Mouse (Mus musculus): Measurements from ENCODE around the gene Prkca. TPM values are rescaled to one million over a fixed set of nuclear protein-coding genes. Genes with fewer than 3 reads are reported as not detected.

The Prkca gene
- polyA plus RNA-seq, 1 experiment from 2014 or later: 7.0 TPM

DNA sequence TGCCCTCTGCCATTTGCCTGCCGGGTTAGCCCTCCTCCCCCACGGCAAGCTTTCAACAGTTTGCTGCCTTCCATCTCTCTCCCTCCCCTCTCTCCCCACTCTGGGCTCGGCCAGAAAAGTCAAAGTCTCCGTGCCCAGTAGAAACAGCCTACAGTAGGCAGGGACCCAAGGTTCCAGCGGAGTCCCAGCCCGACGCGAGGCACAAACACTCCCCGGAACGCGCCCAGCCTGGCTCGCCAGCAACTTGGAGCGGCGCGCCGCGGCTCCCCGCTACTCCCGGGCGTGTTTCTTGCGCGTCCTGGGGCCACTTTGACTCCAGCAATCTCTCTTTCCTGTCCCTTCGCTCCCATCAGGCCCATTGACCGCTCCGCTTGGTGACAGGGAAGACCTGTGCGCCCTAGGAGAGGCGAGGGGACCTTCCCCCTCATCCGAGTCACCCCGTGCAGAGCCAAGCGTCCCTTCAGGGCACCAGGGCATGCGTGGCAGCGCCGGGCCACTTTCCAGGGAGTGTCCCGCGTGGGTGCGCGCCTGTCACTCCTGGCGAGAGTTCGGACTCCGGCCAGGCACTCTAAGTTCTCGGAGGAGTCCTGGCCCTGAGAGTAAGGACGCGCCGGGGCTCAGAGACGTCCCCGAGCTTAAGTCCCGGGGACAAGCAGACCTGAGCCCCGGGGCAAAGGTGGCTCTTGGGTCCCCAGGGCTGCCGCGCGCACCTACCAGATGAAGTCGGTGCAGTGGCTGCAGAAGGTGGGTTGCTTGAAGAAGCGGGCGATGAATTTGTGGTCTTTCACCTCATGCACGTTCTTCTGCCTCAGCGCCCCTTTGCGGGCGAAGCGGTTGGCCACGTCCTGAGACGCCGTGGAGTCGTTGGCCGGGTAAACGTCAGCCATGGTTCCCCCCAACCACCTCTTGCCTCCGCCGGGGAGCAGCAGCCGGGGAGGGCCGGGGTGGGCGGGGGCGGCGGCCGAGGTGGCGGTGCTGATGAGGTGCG lies 653 bp downstream of the Prkca start, which contains the start of gene Apoh:
Apoh (plus strand) TSS at position 574 of the 988 bp plus-strand sequence.
- Histone ChIP-seq H3K36me3 (ENCODE audit: insufficient read depth, low read length) (no peaks in the 10 kb centered on the region), H3K4me3 (ENCODE audit: low read length) (peak within 1 kb of the TSS; percentile 67), H3K27ac (ENCODE audit: low read length) (peak within 1 kb of the TSS; percentile 82), H3K4me1 (ENCODE audit: insufficient read depth, low read length) (peaks cover 13% of the 10 kb centered on the region), H3K9ac (replicated peaks; ENCODE audit: low read length) (peak within 1 kb of the TSS; percentile 74), H3K4me2 (replicated peaks; ENCODE audit: low read depth, low read length) (peak within 1 kb of the TSS; percentile 90), H3K9me3 (ENCODE audit: low read length) (no peaks in the 10 kb centered on the region), H3K27me3 (ENCODE audit: insufficient read depth, low read length) (no peaks in the 10 kb centered on the region)
- ATAC-seq (ENCODE audit: low FRiP score, low TSS enrichment): peak; percentile 28
- WGBS: under 1% methylated on average over 72 of the region's 75 CpGs

DNA sequence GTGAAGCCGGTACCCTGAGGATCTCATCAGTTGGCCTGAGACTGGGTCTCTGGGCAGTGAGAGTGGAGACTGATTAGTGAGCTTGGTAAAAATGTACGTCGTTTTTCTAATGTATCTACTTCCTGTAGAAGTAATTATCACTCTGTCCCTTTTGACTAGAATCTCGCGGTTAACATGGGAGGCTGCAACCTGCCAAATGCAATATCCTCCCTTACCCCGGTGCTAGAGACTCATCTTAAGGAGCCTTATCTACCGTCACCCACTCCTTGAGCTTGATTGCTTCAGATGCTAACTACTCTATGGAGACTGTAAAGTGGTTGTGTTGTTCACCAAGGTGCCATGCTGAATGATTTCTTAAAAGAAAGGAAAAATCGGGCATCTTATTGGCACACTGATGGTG lies 1.9 kb downstream of the Prkca start:
- Histone ChIP-seq H3K9ac (replicated peaks; ENCODE audit: low read length) (peak overlapping the region; percentile 74; the same call in 1 of the 2 replicates), H3K4me1 (ENCODE audit: insufficient read depth, low read length) (peaks cover 17% of the 10 kb centered on the region), H3K36me3 (ENCODE audit: insufficient read depth, low read length) (no peaks in the 10 kb centered on the region), H3K27ac (ENCODE audit: low read length) (no peak overlapping the region), H3K4me3 (ENCODE audit: low read length) (peak overlapping the region; percentile 67), H3K4me2 (replicated peaks; ENCODE audit: low read depth, low read length) (peak overlapping the region; percentile 90), H3K9me3 (ENCODE audit: low read length) (no peaks in the 10 kb centered on the region), H3K27me3 (ENCODE audit: insufficient read depth, low read length) (no peaks in the 10 kb centered on the region)
- WGBS: 47% methylated on average over 8 of the region's 8 CpGs
- no peak for ATAC-seq (ENCODE audit: low FRiP score, low TSS enrichment)

DNA sequence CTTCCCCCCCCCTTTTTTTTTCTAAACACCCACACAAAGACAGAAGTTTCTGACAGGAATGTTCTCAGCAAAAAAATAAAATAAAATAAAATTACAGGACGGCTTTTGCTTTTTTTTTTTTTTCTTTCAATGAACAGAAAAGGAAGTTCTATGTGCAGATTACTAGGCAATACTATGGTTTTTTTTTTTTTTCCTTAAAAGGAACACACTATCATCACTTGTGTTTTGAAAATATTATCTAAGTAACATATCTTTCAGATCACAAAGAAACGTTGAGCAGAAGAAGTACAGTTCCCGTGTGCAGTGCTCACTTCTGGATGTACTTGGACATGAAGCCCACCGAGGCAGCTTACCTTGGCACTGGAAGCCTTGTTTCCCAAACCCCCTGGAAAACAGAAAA lies 3.4 kb downstream of the Prkca start:
- ATAC-seq (ENCODE audit: low FRiP score, low TSS enrichment): no peak
- Histone ChIP-seq H3K4me2 (replicated peaks; ENCODE audit: low read depth, low read length) (no peak overlapping the region), H3K4me3 (ENCODE audit: low read length) (no peak overlapping the region), H3K27me3 (ENCODE audit: insufficient read depth, low read length) (no peaks in the 10 kb centered on the region), H3K27ac (ENCODE audit: low read length) (no peak overlapping the region), H3K4me1 (ENCODE audit: insufficient read depth, low read length) (peaks cover 31% of the 10 kb centered on the region), H3K9me3 (ENCODE audit: low read length) (no peaks in the 10 kb centered on the region), H3K36me3 (ENCODE audit: insufficient read depth, low read length) (no peaks in the 10 kb centered on the region), H3K9ac (replicated peaks; ENCODE audit: low read length) (no peak overlapping the region)
- WGBS: 81% methylated on average over 4 of the region's 4 CpGs

DNA sequence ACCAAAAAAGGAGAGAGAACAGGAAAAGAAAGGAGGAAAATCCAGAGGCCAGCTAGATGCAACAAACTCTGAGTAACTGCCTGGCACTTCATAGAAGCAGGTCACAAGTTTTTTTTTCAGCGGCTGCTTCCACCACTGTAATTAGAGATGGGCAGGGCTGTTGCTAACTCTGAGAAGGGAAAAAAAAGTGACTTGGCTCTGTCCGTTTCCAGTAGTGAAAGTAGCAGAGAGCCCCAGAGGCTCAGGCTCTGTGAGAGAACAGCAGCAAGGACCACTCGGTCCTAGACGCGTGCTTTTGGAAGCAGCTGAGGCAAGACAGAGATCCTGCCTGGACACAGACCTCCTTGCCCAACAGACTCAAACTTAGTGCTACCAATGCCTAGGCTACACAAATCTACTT lies 7.3 kb downstream of the Prkca start:
- no peak overlapping the region; the same call in 1 of the 2 replicates for H3K4me2 ChIP-seq (replicated peaks; ENCODE audit: low read depth, low read length)
- H3K9ac ChIP-seq (replicated peaks; ENCODE audit: low read length): no peak overlapping the region
- H3K36me3 ChIP-seq (ENCODE audit: insufficient read depth, low read length): no peaks in the 10 kb centered on the region
- no peak overlapping the region for H3K27ac ChIP-seq (ENCODE audit: low read length)
- H3K4me1 ChIP-seq (ENCODE audit: insufficient read depth, low read length): peaks cover 39% of the 10 kb centered on the region
- no peaks in the 10 kb centered on the region for H3K27me3 ChIP-seq (ENCODE audit: insufficient read depth, low read length)
- H3K9me3 ChIP-seq (ENCODE audit: low read length): no peaks in the 10 kb centered on the region
- WGBS: 16% methylated on average over 5 of the region's 5 CpGs
- ATAC-seq (ENCODE audit: low FRiP score, low TSS enrichment): no peak
- no peak overlapping the region for H3K4me3 ChIP-seq (ENCODE audit: low read length)

DNA sequence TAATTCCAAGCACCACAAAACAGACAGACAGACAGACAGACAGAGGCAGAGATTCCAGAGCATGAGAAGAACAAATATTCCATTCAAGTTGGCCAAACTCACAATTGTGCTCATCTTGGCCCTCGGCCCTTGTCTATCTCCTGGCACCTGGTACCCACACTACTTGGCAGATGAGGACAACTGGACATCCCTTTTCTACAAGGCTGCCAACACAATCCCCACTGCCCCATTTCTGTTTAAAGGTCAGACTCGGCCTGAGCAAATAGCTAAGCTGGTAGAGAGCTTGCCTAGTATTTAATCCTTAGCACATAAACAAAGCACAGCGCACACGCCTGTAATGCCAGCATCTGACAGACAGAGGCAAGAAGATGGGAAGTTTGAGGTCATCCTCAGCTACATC lies 8.2 kb downstream of the Prkca start:
- Histone ChIP-seq H3K27me3 (ENCODE audit: insufficient read depth, low read length) (no peaks in the 10 kb centered on the region), H3K4me1 (ENCODE audit: insufficient read depth, low read length) (peaks cover 39% of the 10 kb centered on the region), H3K36me3 (ENCODE audit: insufficient read depth, low read length) (no peaks in the 10 kb centered on the region), H3K9ac (replicated peaks; ENCODE audit: low read length) (no peak overlapping the region), H3K9me3 (ENCODE audit: low read length) (no peaks in the 10 kb centered on the region), H3K27ac (ENCODE audit: low read length) (no peak overlapping the region), H3K4me2 (replicated peaks; ENCODE audit: low read depth, low read length) (no peak overlapping the region), H3K4me3 (ENCODE audit: low read length) (no peak overlapping the region)
- WGBS: 94% methylated on average over 4 of the region's 4 CpGs
- ATAC-seq (ENCODE audit: low FRiP score, low TSS enrichment): no peak

DNA sequence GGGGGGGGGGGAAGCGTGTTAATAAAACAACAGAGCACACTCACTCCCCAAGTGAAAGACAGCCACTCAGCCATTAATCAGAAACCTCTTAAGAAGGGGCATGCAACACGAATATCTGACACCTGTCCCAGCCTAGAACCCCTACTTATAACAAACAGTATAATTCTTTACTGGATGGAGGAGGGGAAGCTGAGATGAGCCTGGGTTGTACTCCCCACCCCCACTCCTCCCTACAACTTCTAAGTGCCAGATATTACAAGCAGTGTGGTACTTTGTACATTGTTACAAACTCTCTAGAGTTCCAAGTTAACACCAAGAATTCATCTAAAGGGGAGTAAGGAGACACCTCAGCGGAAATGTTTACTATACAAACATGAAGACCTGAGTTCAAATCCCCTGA lies 9.1 kb downstream of the Prkca start:
- WGBS: 50% methylated on average over 2 of the region's 3 CpGs
- Histone ChIP-seq H3K36me3 (ENCODE audit: insufficient read depth, low read length) (no peaks in the 10 kb centered on the region), H3K4me1 (ENCODE audit: insufficient read depth, low read length) (peaks cover 39% of the 10 kb centered on the region), H3K4me3 (ENCODE audit: low read length) (no peak overlapping the region), H3K9me3 (ENCODE audit: low read length) (no peaks in the 10 kb centered on the region), H3K9ac (replicated peaks; ENCODE audit: low read length) (no peak overlapping the region), H3K4me2 (replicated peaks; ENCODE audit: low read depth, low read length) (no peak overlapping the region), H3K27me3 (ENCODE audit: insufficient read depth, low read length) (no peaks in the 10 kb centered on the region), H3K27ac (ENCODE audit: low read length) (peak overlapping the region; percentile 54)
- peak; percentile 52; the same call in 1 of the 2 replicates for ATAC-seq (ENCODE audit: low FRiP score, low TSS enrichment)

DNA sequence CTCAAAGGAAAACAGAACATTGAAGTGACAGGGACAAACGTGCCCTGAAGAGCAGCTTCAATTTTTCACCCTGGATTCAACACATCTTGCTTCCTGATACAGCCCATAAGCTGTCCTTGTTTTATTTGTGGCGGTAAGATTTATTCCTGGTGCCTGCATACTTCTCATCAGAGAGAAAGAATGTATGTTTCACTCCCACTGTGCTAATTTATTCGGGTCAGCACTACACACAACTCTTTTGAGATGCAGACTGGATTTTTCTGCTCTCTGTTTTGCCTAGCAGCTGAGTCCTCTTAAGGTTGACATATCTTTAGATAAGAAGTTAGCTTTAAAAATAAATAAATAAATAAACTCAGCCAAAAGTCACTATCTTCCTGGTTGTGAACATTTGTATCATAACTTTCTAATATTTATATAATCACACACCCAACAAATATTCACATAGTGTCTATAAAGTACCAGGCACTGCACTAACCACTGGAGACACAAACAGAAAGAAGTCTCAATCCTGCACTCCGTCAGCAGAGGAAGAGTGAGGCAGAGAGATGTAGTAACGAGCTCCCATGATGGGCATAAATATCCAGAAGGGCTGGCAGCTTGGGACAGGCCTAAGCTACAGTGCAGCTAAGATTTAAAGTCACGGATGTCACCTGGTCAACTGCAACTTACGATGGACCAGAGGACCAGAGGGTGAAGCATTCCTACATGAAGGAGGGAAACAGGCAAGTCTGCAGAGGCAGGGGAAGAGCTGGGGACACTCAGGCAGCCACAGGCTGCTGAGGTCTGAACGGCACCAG lies 9.9 kb downstream of the Prkca start:
- Histone ChIP-seq H3K36me3 (ENCODE audit: insufficient read depth, low read length) (no peaks in the 10 kb centered on the region), H3K27ac (ENCODE audit: low read length) (peak overlapping the region; percentile 57), H3K4me2 (replicated peaks; ENCODE audit: low read depth, low read length) (no peak overlapping the region; the same call in 1 of the 2 replicates), H3K27me3 (ENCODE audit: insufficient read depth, low read length) (no peaks in the 10 kb centered on the region), H3K4me1 (ENCODE audit: insufficient read depth, low read length) (peaks cover 39% of the 10 kb centered on the region), H3K9me3 (ENCODE audit: low read length) (no peaks in the 10 kb centered on the region), H3K9ac (replicated peaks; ENCODE audit: low read length) (no peak overlapping the region), H3K4me3 (ENCODE audit: low read length) (no peak overlapping the region)
- ATAC-seq (ENCODE audit: low FRiP score, low TSS enrichment): peak; percentile 80
- WGBS: 23% methylated on average over 8 of the region's 8 CpGs

DNA sequence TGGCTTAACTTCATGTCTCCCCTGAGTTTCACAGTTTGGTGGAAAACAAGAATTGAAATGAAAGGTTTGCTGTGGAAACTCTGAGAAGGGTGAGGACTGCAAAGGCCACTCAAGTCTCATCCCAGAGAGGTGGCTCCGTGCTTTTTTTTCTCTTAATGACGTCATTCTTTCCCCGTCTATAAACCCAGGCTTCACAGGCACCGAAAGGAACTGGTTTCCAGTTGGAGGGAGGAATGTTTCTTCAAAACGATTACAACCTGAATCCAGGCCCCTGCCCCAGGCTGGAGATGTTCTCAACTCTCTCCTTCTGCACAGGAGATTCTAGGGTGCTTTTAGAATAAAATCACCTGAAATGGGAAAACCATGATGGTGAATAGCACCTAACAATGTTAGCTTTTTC lies 10.7 kb downstream of the Prkca start:
- no peak overlapping the region for H3K4me2 ChIP-seq (replicated peaks; ENCODE audit: low read depth, low read length)
- H3K27me3 ChIP-seq (ENCODE audit: insufficient read depth, low read length): no peaks in the 10 kb centered on the region
- no peaks in the 10 kb centered on the region for H3K9me3 ChIP-seq (ENCODE audit: low read length)
- H3K27ac ChIP-seq (ENCODE audit: low read length): peak overlapping the region; percentile 57; the same call in 1 of the 2 replicates
- WGBS: 29% methylated on average over 5 of the region's 5 CpGs
- H3K4me1 ChIP-seq (ENCODE audit: insufficient read depth, low read length): peaks cover 39% of the 10 kb centered on the region
- no peak for ATAC-seq (ENCODE audit: low FRiP score, low TSS enrichment)
- no peak overlapping the region for H3K4me3 ChIP-seq (ENCODE audit: low read length)
- H3K36me3 ChIP-seq (ENCODE audit: insufficient read depth, low read length): no peaks in the 10 kb centered on the region
- no peak overlapping the region for H3K9ac ChIP-seq (replicated peaks; ENCODE audit: low read length)

DNA sequence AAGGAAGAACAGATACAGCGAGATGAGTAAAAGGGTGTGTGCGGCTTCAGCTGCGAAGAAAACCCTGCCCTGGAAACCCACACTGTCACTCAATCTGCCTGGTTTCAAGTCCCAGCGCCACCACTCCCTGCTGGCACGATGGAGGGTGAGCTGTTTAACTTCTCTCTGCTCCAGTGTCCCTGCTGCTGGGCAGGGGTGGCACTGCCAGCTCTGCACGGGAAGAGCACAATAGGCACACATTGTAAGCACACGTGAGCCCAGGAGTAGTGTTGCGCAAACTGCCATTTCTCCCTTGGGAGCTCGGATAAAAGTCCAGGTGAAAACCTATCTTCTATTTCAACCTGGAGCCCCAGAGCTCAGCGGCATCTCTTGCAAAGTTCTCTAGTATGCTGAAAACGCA lies 12.9 kb downstream of the Prkca start:
- no peak for ATAC-seq (ENCODE audit: low FRiP score, low TSS enrichment)
- H3K9me3 ChIP-seq (ENCODE audit: low read length): no peaks in the 10 kb centered on the region
- WGBS: 87% methylated on average over 11 of the region's 11 CpGs

More for the DNA sequence above, 12.9 kb downstream of the Prkca start:
- Histone ChIP-seq H3K4me3 (ENCODE audit: low read length) (no peak overlapping the region), H3K36me3 (ENCODE audit: insufficient read depth, low read length) (no peaks in the 10 kb centered on the region), H3K4me2 (replicated peaks; ENCODE audit: low read depth, low read length) (no peak overlapping the region), H3K9ac (replicated peaks; ENCODE audit: low read length) (no peak overlapping the region), H3K27me3 (ENCODE audit: insufficient read depth, low read length) (no peaks in the 10 kb centered on the region), H3K4me1 (ENCODE audit: insufficient read depth, low read length) (peaks cover 36% of the 10 kb centered on the region), H3K27ac (ENCODE audit: low read length) (no peak overlapping the region)

Data from kidney, embryonic 16.5 days (tissue).